Mouse (Mus musculus): Measurements from ENCODE around the gene Rom1. TPM values are rescaled to one million over a fixed set of nuclear protein-coding genes. Genes with fewer than 3 reads are reported as not detected.

The Rom1 gene
- total and polyA plus RNA-seq, 2 experiments from 2014 or later = 2.7 to 6.3 TPM

DNA sequence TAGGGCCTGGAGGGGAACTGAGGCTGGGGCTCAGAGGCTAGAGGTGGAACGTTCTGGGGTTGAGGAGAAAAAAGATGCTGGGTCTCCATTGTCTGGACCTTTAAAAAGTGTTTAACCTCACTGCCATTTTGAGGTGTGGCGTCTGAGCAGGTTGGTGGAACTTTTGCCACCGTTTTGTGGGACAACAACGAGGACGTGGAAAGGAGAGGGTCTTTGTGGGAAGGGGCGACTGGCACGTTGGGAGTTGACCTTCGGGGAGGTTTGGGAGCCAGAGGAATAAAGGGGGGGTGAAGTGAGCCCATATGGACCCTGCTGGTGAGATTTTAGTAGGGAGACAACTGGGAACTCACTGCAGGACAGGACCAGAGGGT is 38.2 kb upstream of the Rom1 start:
- DNase-seq (ENCODE audit: low spot score) = no peak
- Histone ChIP-seq H3K9ac (replicated peaks; ENCODE audit: low read length, poor library complexity, severe bottlenecking) (peak overlapping the region; percentile 70), H3K27ac (ENCODE audit: low read depth, low read length) (peak overlapping the region; percentile 74), H3K4me2 (ENCODE audit: low read depth, low read length, poor library complexity, severe bottlenecking) (peak overlapping the region; percentile 85), H3K9me3 (ENCODE audit: low read length) (no peaks in the 10 kb centered on the region), H3K4me3 (ENCODE audit: low read depth, low read length) (peak overlapping the region; percentile 74), H3K4me1 (ENCODE audit: insufficient read depth, low read length) (no peaks in the 10 kb centered on the region), H3K36me3 (ENCODE audit: insufficient read depth, low read length) (peaks cover 61% of the 10 kb centered on the region), H3K27me3 (ENCODE audit: insufficient read depth, low read length) (no peaks in the 10 kb centered on the region)
- peak; percentile 10 for ATAC-seq (ENCODE audit: low FRiP score)
- no peak for TF ChIP-seq CTCF (IDR thresholded peaks at IDR 0.05)
- WGBS = 0% methylated on average over 8 of the region's 8 CpGs

DNA sequence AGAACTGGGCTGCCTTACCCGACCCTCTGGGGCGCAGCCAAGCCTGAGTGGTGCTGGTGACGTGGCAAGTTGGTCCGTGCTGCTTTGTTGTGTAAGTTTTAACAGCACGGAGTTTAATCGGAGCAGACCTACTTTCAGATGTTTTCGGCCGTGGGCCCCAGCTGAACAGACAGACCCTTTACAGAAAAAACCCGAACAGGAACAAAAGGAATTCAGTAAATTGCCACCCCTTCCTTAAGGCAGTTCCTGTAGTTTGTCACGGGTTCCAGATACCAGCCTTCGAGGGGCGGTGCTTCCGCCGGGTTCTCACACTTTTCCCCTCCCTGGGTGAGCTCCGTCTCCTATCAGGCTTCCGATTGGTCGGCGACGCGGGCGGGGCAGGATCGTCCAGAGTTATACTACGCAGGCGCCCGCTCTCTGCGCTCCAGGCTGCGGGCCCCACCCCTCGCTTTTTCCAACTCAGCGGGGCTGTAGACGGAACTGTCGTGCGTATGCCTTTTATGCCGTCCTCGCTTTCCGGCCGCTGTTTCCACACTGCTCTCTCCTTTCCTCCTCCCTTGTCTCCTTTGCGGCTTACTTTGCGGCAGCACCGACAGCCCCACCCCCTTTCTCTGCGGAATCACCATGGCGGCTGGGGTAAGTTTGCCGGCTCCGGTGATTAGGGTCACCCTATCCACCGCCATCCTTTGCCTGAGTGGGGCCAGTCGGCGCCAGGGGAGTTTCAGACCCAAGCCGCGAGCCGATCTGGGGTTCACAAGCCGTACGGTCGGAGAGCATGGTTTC is 37.6 kb upstream of the Rom1 start, which contains the start of gene Eef1g:
Gene Eef1g (plus strand): TSS at position 452 of the 783 bp plus-strand sequence.
- Histone ChIP-seq H3K9me3 (ENCODE audit: low read length) (no peaks in the 10 kb centered on the region), H3K36me3 (ENCODE audit: insufficient read depth, low read length) (peaks cover 61% of the 10 kb centered on the region), H3K27ac (ENCODE audit: low read depth, low read length) (peak within 1 kb of the TSS; percentile 76), H3K9ac (replicated peaks; ENCODE audit: low read length, poor library complexity, severe bottlenecking) (peak within 1 kb of the TSS; percentile 70), H3K4me1 (ENCODE audit: insufficient read depth, low read length) (no peaks in the 10 kb centered on the region), H3K27me3 (ENCODE audit: insufficient read depth, low read length) (no peaks in the 10 kb centered on the region), H3K4me3 (ENCODE audit: low read depth, low read length) (peak within 1 kb of the TSS; percentile 74), H3K4me2 (ENCODE audit: low read depth, low read length, poor library complexity, severe bottlenecking) (peak within 1 kb of the TSS; percentile 85)
- 1% methylated on average over 52 of the region's 52 CpGs for WGBS
- peak; percentile 99 for DNase-seq (ENCODE audit: low spot score)
- peak; percentile 98 for ATAC-seq (ENCODE audit: low FRiP score)
- no peak for TF ChIP-seq CTCF (IDR thresholded peaks at IDR 0.05)

GRCm38 (mm10) chr19:8966198-8966589 is 37.0 kb upstream of the Rom1 start:
- Histone ChIP-seq H3K27me3 (ENCODE audit: insufficient read depth, low read length) (no peaks in the 10 kb centered on the region), H3K27ac (ENCODE audit: low read depth, low read length) (peak overlapping the region; percentile 76), H3K4me3 (ENCODE audit: low read depth, low read length) (peak overlapping the region; percentile 74), H3K9ac (replicated peaks; ENCODE audit: low read length, poor library complexity, severe bottlenecking) (no peak overlapping the region), H3K4me1 (ENCODE audit: insufficient read depth, low read length) (no peaks in the 10 kb centered on the region), H3K4me2 (ENCODE audit: low read depth, low read length, poor library complexity, severe bottlenecking) (peak overlapping the region; percentile 85), H3K9me3 (ENCODE audit: low read length) (no peaks in the 10 kb centered on the region), H3K36me3 (ENCODE audit: insufficient read depth, low read length) (peaks cover 62% of the 10 kb centered on the region)
- DNase-seq (ENCODE audit: low spot score) (no peak), ATAC-seq (ENCODE audit: low FRiP score) (no peak)
- WGBS = 39% methylated on average over 5 of the region's 5 CpGs
- TF ChIP-seq CTCF (IDR thresholded peaks at IDR 0.05) = no peak

DNA sequence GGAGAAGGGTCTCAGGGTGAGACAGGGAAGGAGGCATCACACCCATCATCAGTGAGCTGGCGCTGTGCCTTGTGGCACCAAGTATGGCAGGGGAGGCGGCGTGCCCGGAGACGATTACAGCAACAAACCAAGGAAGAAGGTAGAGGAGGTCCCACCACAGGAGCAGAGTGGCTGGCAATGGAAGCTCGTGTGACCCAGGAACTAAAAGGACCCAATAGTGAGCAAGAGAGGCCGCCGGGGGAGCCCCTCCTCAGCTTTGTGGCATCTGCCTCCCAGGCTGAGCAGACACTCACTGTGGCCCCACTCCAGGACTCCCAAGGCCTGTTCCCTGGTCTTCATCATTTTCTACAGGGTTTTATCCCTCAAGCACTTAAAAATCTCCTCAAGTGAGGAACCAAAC is 36.6 kb upstream of the Rom1 start:
- ATAC-seq (ENCODE audit: low FRiP score) = no peak
- H3K36me3 ChIP-seq (ENCODE audit: insufficient read depth, low read length) = peaks cover 58% of the 10 kb centered on the region

DNA sequence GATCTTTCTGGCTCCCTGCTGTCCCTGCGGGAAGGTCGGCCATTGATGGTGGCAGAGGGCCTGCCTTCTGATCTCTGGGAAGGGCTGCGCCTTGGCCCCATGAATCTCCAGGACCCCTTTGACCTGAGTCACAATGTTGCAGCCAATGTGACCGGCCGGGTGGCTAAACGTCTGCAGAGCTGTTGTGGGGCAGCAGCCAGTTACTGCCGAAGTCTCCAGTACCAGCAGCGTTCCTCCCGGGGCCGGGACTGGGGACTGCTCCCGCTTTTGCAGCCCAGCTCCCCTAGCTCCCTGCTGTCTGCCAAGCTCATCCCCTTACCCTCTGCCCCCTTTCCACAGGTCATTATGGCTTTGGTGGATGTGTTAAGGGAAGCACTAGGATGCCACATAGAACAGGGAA is 35.9 kb upstream of the Rom1 start:
- DNase-seq (ENCODE audit: low spot score) = no peak
- 87% methylated on average over 11 of the region's 11 CpGs for WGBS
- Histone ChIP-seq H3K9me3 (ENCODE audit: low read length) (no peaks in the 10 kb centered on the region), H3K9ac (replicated peaks; ENCODE audit: low read length, poor library complexity, severe bottlenecking) (no peak overlapping the region), H3K4me3 (ENCODE audit: low read depth, low read length) (no peak overlapping the region), H3K27ac (ENCODE audit: low read depth, low read length) (no peak overlapping the region), H3K27me3 (ENCODE audit: insufficient read depth, low read length) (no peaks in the 10 kb centered on the region), H3K4me1 (ENCODE audit: insufficient read depth, low read length) (no peaks in the 10 kb centered on the region), H3K36me3 (ENCODE audit: insufficient read depth, low read length) (peaks cover 60% of the 10 kb centered on the region), H3K4me2 (ENCODE audit: low read depth, low read length, poor library complexity, severe bottlenecking) (no peak overlapping the region)
- TF ChIP-seq CTCF (IDR thresholded peaks at IDR 0.05) = no peak
- no peak for ATAC-seq (ENCODE audit: low FRiP score)

More for the DNA sequence above, 36.6 kb upstream of the Rom1 start:
- Histone ChIP-seq H3K4me3 (ENCODE audit: low read depth, low read length) (no peak overlapping the region), H3K27ac (ENCODE audit: low read depth, low read length) (peak overlapping the region; percentile 76; the same call in 1 of the 2 replicates), H3K9me3 (ENCODE audit: low read length) (no peaks in the 10 kb centered on the region), H3K27me3 (ENCODE audit: insufficient read depth, low read length) (no peaks in the 10 kb centered on the region), H3K4me2 (ENCODE audit: low read depth, low read length, poor library complexity, severe bottlenecking) (no peak overlapping the region), H3K9ac (replicated peaks; ENCODE audit: low read length, poor library complexity, severe bottlenecking) (no peak overlapping the region), H3K4me1 (ENCODE audit: insufficient read depth, low read length) (no peaks in the 10 kb centered on the region)
- no peak for TF ChIP-seq CTCF (IDR thresholded peaks at IDR 0.05)
- WGBS = 87% methylated on average over 8 of the region's 8 CpGs
- DNase-seq (ENCODE audit: low spot score) = no peak

GRCm38 (mm10) chr19:8962256-8962655 is 33.1 kb upstream of the Rom1 start:
- H3K9ac ChIP-seq (replicated peaks; ENCODE audit: low read length, poor library complexity, severe bottlenecking) = 0 out of 2 replicates have a peak overlapping the region, but pooled peaks have one; percentile 13
- no peak for ATAC-seq (ENCODE audit: low FRiP score)
- no peak for DNase-seq (ENCODE audit: low spot score)
- peaks cover 64% of the 10 kb centered on the region for H3K36me3 ChIP-seq (ENCODE audit: insufficient read depth, low read length)
- no peak overlapping the region for H3K4me3 ChIP-seq (ENCODE audit: low read depth, low read length)
- no peaks in the 10 kb centered on the region for H3K27me3 ChIP-seq (ENCODE audit: insufficient read depth, low read length)
- H3K9me3 ChIP-seq (ENCODE audit: low read length) = no peaks in the 10 kb centered on the region
- no peaks in the 10 kb centered on the region for H3K4me1 ChIP-seq (ENCODE audit: insufficient read depth, low read length)
- H3K4me2 ChIP-seq (ENCODE audit: low read depth, low read length, poor library complexity, severe bottlenecking) = no peak overlapping the region
- no peak overlapping the region for H3K27ac ChIP-seq (ENCODE audit: low read depth, low read length)
- 90% methylated on average over 2 of the region's 2 CpGs for WGBS
- no peak for TF ChIP-seq CTCF (IDR thresholded peaks at IDR 0.05)
